Mouse (Mus musculus) liver, postnatal 0 days (tissue): ENCODE data around the gene Tomm20. TPM values are rescaled to one million over a fixed set of nuclear protein-coding genes. Genes with fewer than 3 reads are reported as not detected.

Source experiments
- ATAC-seq: fragments of 200-750 bp; cut with Nextera tagmentation; 2 replicates; pipeline ENCODE4 v1.8.0; 2017; ENCODE audit warnings: mild to moderate bottlenecking, moderate library complexity
- DNase-seq: peaks from one replicate; pipeline ENCODE4 v3.0.0-alpha.2; 2016
- H3K27ac ChIP-seq: fragments of 300-500 bp; sonication (generic); 2 replicates; pipeline ENCODE4 v1.5.1; 2014; ENCODE audit warnings: antibody characterized with exemption, moderate library complexity, mild to moderate bottlenecking, low read depth
- H3K27me3 ChIP-seq: fragments of 300-500 bp; sonication (generic); 2 replicates; pipeline ENCODE4 v1.6.1; 2014; ENCODE audit warnings: low read length, control low read depth, mixed read lengths; ENCODE audit not compliant: insufficient read depth
- H3K36me3 ChIP-seq: fragments of 300-500 bp; sonication (generic); replicated peaks from 2 replicates; pipeline ENCODE4 v1.6.1; 2014; ENCODE audit warnings: mild to moderate bottlenecking, control low read depth, low read length, moderate library complexity, mixed read lengths; ENCODE audit not compliant: insufficient read depth
- H3K4me1 ChIP-seq: fragments of 300-500 bp; sonication (generic); 2 replicates; pipeline ENCODE4 v1.6.1; 2014; ENCODE audit warnings: antibody characterized with exemption, mild to moderate bottlenecking, control low read depth; ENCODE audit not compliant: insufficient read depth
- H3K4me2 ChIP-seq: fragments of 300-500 bp; sonication (generic); 2 replicates; pipeline ENCODE4 v1.6.1; 2014; ENCODE audit warnings: low read depth, mild to moderate bottlenecking, low read length, moderate library complexity, mixed read lengths
- H3K4me3 ChIP-seq: fragments of 300-500 bp; sonication (generic); 2 replicates; pipeline ENCODE4 v1.5.1; 2014; ENCODE audit warnings: low read depth, low read length
- H3K9ac ChIP-seq: fragments of 300-500 bp; sonication (generic); replicated peaks from 2 replicates; pipeline ENCODE4 v1.6.1; 2014; ENCODE audit warnings: mild to moderate bottlenecking, moderate library complexity
- H3K9me3 ChIP-seq: fragments of 300-500 bp; sonication (generic); 2 replicates; pipeline ENCODE4 v1.6.1; 2016; ENCODE audit warnings: mild to moderate bottlenecking, control low read depth, low read length, mixed read lengths
- CTCF ChIP-seq: sonication (generic); IDR thresholded peaks from 2 replicates; pipeline ENCODE4 v1.5.1; 2016; ENCODE audit warnings: antibody characterized with exemption, low read depth
- EP300 ChIP-seq: IDR thresholded peaks from 2 replicates; pipeline ENCODE4 v1.6.1; 2016; ENCODE audit warnings: antibody characterized with exemption, low read depth, mild to moderate bottlenecking
- WGBS: fragments of 180-500 bp; shearing (Covaris S2); extraction: QIAGEN DNeasy Blood & Tissue Kit; methylation state at CpG from one replicate; pipeline ENCODE4 v1.1.7; 2014; ENCODE audit not compliant: insufficient replicate concordance; 5-methylcytosine and 5-hydroxymethylcytosine counted together
- polyA plus RNA-seq: library from polyadenylated mRNA; unstranded; fragments of >200 nt; fragmentation: Nextera tagmentation; extraction: Ambion mirVana; gene quantifications from 2 replicates; pipeline ENCODE4 v1.2.1, GENCODE M21; 2015

Tomm20 gene
- polyA plus RNA-seq, 1 experiment from 2014 or later = 129 TPM

GRCm38 (mm10) chr8:126909371-126909802 is 36.3 kb downstream of the Tomm20 start:
- Histone ChIP-seq H3K4me3 (no peak overlapping the region), H3K9ac (no peak overlapping the region), H3K9me3 (no peaks in the 10 kb centered on the region), H3K27ac (no peak overlapping the region), H3K4me1 (peaks cover 2% of the 10 kb centered on the region), H3K36me3 (no peaks in the 10 kb centered on the region), H3K27me3 (no peaks in the 10 kb centered on the region), H3K4me2 (no peak overlapping the region)
- TF ChIP-seq CTCF (no peak), EP300 (no peak)
- ATAC-seq (peak; percentile 40; the same call in 1 of the 2 replicates), DNase-seq (peak; percentile 55)
- 61% methylated on average over 10 of the region's 10 CpGs for WGBS

GRCm38 (mm10) chr8:126908805-126909204 is 36.8 kb downstream of the Tomm20 start:
- Histone ChIP-seq H3K36me3 (no peaks in the 10 kb centered on the region), H3K9me3 (no peaks in the 10 kb centered on the region), H3K27me3 (no peaks in the 10 kb centered on the region), H3K4me3 (no peak overlapping the region), H3K4me1 (peaks cover 6% of the 10 kb centered on the region), H3K9ac (no peak overlapping the region), H3K27ac (no peak overlapping the region), H3K4me2 (no peak overlapping the region)
- TF ChIP-seq CTCF (peak; percentile 52), EP300 (no peak)
- 38% methylated on average over 6 of the region's 6 CpGs for WGBS
- ATAC-seq (peak; percentile 63), DNase-seq (peak; percentile 58)

GRCm38 (mm10) chr8:126907968-126908367 is 37.7 kb downstream of the Tomm20 start:
- H3K4me3 ChIP-seq = no peak overlapping the region
- H3K4me1 ChIP-seq = peaks cover 11% of the 10 kb centered on the region
- no peak overlapping the region for H3K9ac ChIP-seq
- TF ChIP-seq CTCF (no peak), EP300 (no peak)
- no peak overlapping the region for H3K27ac ChIP-seq
- H3K9me3 ChIP-seq = no peaks in the 10 kb centered on the region
- WGBS = 59% methylated on average over 9 of the region's 9 CpGs
- DNase-seq (no peak), ATAC-seq (no peak)
- H3K27me3 ChIP-seq = no peaks in the 10 kb centered on the region
- no peaks in the 10 kb centered on the region for H3K36me3 ChIP-seq
- no peak overlapping the region for H3K4me2 ChIP-seq

GRCm38 (mm10) chr8:126907374-126907773 is 38.3 kb downstream of the Tomm20 start:
- DNase-seq = no peak
- no peak for ATAC-seq
- Histone ChIP-seq H3K36me3 (no peaks in the 10 kb centered on the region), H3K9ac (no peak overlapping the region), H3K4me3 (no peak overlapping the region), H3K27ac (no peak overlapping the region), H3K9me3 (no peaks in the 10 kb centered on the region), H3K27me3 (no peaks in the 10 kb centered on the region), H3K4me2 (no peak overlapping the region), H3K4me1 (peaks cover 13% of the 10 kb centered on the region)
- TF ChIP-seq CTCF = no peak
- 78% methylated on average over 3 of the region's 3 CpGs for WGBS

GRCm38 (mm10) chr8:126905387-126905786 is 40.3 kb downstream of the Tomm20 start:
- H3K9ac ChIP-seq = no peak overlapping the region
- no peaks in the 10 kb centered on the region for H3K36me3 ChIP-seq
- no peaks in the 10 kb centered on the region for H3K27me3 ChIP-seq
- H3K9me3 ChIP-seq = no peaks in the 10 kb centered on the region
- no peak overlapping the region for H3K4me2 ChIP-seq
- no peak for TF ChIP-seq EP300
- peak; percentile 60 for TF ChIP-seq CTCF
- ATAC-seq (no peak), DNase-seq (peak; percentile 52)
- 80% methylated on average over 3 of the region's 3 CpGs for WGBS
- H3K27ac ChIP-seq = no peak overlapping the region
- no peak overlapping the region for H3K4me3 ChIP-seq
- H3K4me1 ChIP-seq = peaks cover 13% of the 10 kb centered on the region

- TF ChIP-seq EP300 = no peak
- TF ChIP-seq CTCF = no peak
- ATAC-seq (peak; percentile 40), DNase-seq (no peak)
- H3K4me1 ChIP-seq = peaks cover 13% of the 10 kb centered on the region
- peak overlapping the region; percentile 66 for H3K27ac ChIP-seq
- H3K27me3 ChIP-seq = no peaks in the 10 kb centered on the region
- no peaks in the 10 kb centered on the region for H3K9me3 ChIP-seq
- H3K4me2 ChIP-seq = no peak overlapping the region
- H3K4me3 ChIP-seq = no peak overlapping the region
- H3K36me3 ChIP-seq = no peaks in the 10 kb centered on the region
- no peak overlapping the region for H3K9ac ChIP-seq
- WGBS = 55% methylated on average over 9 of the region's 9 CpGs
These were observed 41.7 kb downstream of the Tomm20 start for GRCm38 (mm10) chr8:126903927-126904326.
